Mouse (Mus musculus) lung, postnatal 0 days (tissue): Measurements from ENCODE around the gene Lcp2.

Source experiments
- CTCF ChIP-seq: IDR thresholded peaks from 2 replicates; pipeline ENCODE4 v1.5.1; 2016; ENCODE audit warnings: antibody characterized with exemption, mild to moderate bottlenecking
- EP300 ChIP-seq: IDR thresholded peaks from 2 replicates; pipeline ENCODE4 v1.6.1; 2016; ENCODE audit warnings: antibody characterized with exemption, mild to moderate bottlenecking, control low read depth

DNA sequence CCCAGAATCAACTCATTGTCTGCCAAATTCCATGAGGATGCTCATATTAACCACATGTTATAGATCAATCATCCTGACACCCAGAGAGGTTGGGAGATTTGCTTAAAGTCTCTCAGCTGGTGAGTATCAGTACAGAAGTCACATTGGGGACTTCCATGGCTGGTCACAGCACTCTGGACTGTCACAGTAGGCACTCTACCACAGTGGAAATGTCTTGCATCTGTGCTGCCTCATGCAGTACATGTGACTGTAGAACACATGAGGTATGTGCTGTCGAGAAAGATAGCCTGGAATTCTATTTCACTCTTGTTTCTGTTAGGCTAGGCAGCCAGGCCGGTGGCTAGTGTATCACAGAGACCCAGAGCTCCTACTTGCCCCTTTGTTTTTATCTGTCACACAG, 11.9 kb upstream of the Lcp2 start:
- TF ChIP-seq CTCF (no peak), EP300 (no peak)
